Mouse (Mus musculus) liver, adult 2 months (tissue): ENCODE results near the gene Mob4.

Experiments
- CTCF ChIP-seq: fragments of 200-500 bp; IDR thresholded peaks from 2 replicates; pipeline ENCODE4 v1.5.1; 2011; ENCODE audit warnings: low read depth, low read length, control low read depth
- POLR2A ChIP-seq: fragments of 200-500 bp; IDR thresholded peaks from 2 replicates; pipeline ENCODE4 v1.6.1; 2011; ENCODE audit warnings: low read length, control low read depth; ENCODE audit not compliant: insufficient read depth; ENCODE audit errors: extremely low read depth

DNA sequence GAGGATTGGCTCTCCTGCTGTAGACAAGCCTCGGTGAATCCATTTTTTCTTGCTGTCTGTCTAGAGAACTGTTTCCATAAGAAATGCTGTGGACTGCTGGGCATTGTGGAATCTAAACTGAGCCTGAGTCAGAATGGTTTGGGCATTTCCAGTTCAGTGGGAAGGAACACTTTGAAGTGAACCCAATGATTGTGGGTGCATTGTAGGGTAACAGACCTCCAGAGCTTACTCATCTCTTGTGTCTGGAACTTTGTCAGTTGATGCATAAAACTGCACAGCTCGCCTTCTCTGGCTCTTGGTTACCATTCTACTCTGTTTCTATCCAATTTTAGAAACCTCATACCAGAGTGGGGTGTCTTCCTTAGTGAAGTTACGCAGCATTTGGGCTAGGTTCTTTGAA, 27.2 kb downstream of the Mob4 start:
- TF ChIP-seq CTCF (no peak), POLR2A (no peak)
